Mouse (Mus musculus) central nervous system, embryonic 11.5 days (tissue): Measurements from ENCODE around the gene Shisa6. TPM values are rescaled to one million over a fixed set of nuclear protein-coding genes. Genes with fewer than 3 reads are reported as not detected.

Experiments
- polyA plus RNA-seq: library from polyadenylated mRNA; depleted of rRNA; stranded (reverse); fragments of >200 nt; gene quantifications from 2 replicates; pipeline ENCODE4 v1.2.3, GENCODE M21; 2012; rRNA removed

The Shisa6 gene
- polyA plus RNA-seq, result 2.1 and 2.3 TPM in 2 replicates

GRCm38 (mm10) chr11:66525371-66526045, at the start of gene Shisa6:
Gene Shisa6 (minus strand): TSS chr11:66525964.

DNA sequence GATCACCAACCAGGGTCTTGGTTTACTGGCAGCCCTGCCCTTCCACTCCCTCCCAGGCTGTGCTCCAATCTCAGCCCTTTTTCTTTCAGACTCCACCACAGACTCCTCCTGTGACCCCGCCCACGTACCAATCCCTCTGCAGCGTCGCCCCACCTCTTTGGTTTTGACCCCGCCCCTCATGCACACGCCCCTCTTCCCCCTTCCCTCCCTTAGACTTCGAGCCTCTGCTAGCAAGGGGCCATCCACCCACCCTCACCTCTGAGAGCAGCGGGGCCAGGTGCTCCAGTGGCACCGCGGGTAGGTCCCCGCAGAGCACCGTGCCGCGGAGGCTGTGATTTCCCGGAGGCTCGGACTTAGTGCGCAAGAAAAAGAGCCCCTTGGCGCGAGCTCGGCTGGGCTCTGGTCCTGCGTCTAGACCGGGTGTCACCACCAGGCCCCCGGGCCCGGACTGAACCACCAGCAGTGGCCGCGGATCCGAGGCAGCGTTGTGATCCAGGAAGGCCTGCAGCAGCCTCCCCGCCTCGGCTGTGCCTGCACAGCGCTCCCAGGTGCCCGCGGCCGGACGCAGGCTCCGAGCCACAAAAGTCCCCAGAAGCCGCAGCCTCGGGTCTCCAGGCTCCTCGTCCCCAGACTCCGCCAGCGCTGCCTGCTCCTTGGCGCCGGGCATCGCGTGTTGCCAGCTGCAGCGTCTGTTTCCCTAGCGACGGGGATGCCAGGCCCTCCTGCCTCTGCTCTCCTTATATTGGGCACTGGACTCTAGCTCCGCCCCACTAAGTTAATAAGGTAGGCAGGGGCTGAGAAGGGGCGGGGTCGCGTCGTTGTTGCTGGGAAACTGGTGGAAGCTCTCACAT, 357.7 kb downstream of the Shisa6 start, which contains the start of gene Dnah9:
Dnah9 (minus strand) TSS at position 751 of the 851 bp plus-strand sequence.

